Mouse (Mus musculus): ENCODE measurements around the gene Pi4k2a. TPM values are rescaled to one million over a fixed set of nuclear protein-coding genes. Genes with fewer than 3 reads are reported as not detected.

The Pi4k2a gene
- polyA plus RNA-seq, 2 experiments: 8.6 to 9.1 TPM

DNA sequence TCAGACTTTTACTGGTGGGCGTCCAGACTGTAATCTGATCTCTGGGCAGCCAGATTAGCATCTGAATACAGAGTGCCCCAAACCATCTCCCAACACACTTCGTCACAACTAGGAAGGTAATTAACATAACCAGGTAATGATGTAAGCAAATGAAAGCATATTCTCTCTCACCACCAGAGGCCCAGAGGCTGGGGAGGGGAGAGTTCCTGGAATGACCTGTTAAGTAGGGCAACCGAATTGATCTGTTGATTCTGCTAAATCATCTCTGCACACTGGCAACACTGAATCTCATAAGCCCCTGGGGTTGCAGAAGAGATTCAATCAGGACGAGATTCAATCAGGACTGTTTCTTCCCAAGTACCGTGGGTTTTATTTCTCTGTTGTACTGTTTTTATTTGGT lies 45.9 kb downstream of the Pi4k2a start:
- H3K9ac ChIP-seq (replicated peaks): no peak overlapping the region
- H3K4me1 ChIP-seq (replicated peaks; ENCODE audit: control insufficient read depth in 2 of 2, insufficient read depth in 2 of 2, low read length in 1 of 2): peaks cover 3 to 22% of the 10 kb centered on the region in 2 experiments
- H3K27ac ChIP-seq: no peak overlapping the region
- H3K4me2 ChIP-seq (ENCODE audit: low read depth): no peak overlapping the region
- DNase-seq (ENCODE audit: low read depth in 3 of 3, low spot score in 3 of 3): no peak
- no peaks in the 10 kb centered on the region for H3K9me3 ChIP-seq (ENCODE audit: control insufficient read depth, low read length)
- no peak for TF ChIP-seq EP300 (IDR thresholded peaks at IDR 0.05; ENCODE audit: low read depth)
- no peak for TF ChIP-seq CTCF (IDR thresholded peaks at IDR 0.05; ENCODE audit: low read depth)
- H3K27me3 ChIP-seq (ENCODE audit: control insufficient read depth, insufficient read depth, low read length): no peaks in the 10 kb centered on the region
- no peak for ATAC-seq (ENCODE audit: insufficient read depth)
- no peaks in the 10 kb centered on the region for H3K36me3 ChIP-seq (replicated peaks; ENCODE audit: control insufficient read depth, insufficient read depth, low read depth)
- no peak overlapping the region for H3K4me3 ChIP-seq (ENCODE audit: insufficient read depth in 1 of 2, low read depth in 2 of 2, low read length in 2 of 2)
- 49% methylated on average over 5 of the region's 5 CpGs for WGBS (ENCODE audit: insufficient replicate concordance)

- H3K36me3 ChIP-seq (replicated peaks; ENCODE audit: control insufficient read depth, insufficient read depth, low read depth): no peaks in the 10 kb centered on the region
- TF ChIP-seq EP300 (IDR thresholded peaks at IDR 0.05; ENCODE audit: low read depth) (no peak), CTCF (IDR thresholded peaks at IDR 0.05; ENCODE audit: low read depth) (no peak)
- no peaks in the 10 kb centered on the region for H3K9me3 ChIP-seq (ENCODE audit: control insufficient read depth, low read length)
- H3K4me1 ChIP-seq (replicated peaks; ENCODE audit: control insufficient read depth in 2 of 2, insufficient read depth in 2 of 2, low read length in 1 of 2): peaks cover 3 to 22% of the 10 kb centered on the region in 2 experiments
- DNase-seq (ENCODE audit: low read depth in 3 of 3, low spot score in 3 of 3) (no peak), ATAC-seq (ENCODE audit: insufficient read depth) (no peak)
- no peak overlapping the region for H3K4me2 ChIP-seq (ENCODE audit: low read depth)
- H3K27ac ChIP-seq: no peak overlapping the region
- WGBS (ENCODE audit: insufficient replicate concordance): 66% methylated on average over 4 of the region's 4 CpGs
- H3K27me3 ChIP-seq (ENCODE audit: control insufficient read depth, insufficient read depth, low read length): no peaks in the 10 kb centered on the region
- H3K9ac ChIP-seq (replicated peaks): no peak overlapping the region
- H3K4me3 ChIP-seq (ENCODE audit: insufficient read depth in 1 of 2, low read depth in 2 of 2, low read length in 2 of 2): no peak overlapping the region
Observed at GRCm38 (mm10) chr19:42137167-42137672, 47.0 kb downstream of the Pi4k2a start.

GRCm38 (mm10) chr19:42138517-42139285 lies 48.4 kb downstream of the Pi4k2a start:
- Histone ChIP-seq H3K4me1 (replicated peaks; ENCODE audit: control insufficient read depth in 2 of 2, insufficient read depth in 2 of 2, low read length in 1 of 2) (peaks cover 3 to 22% of the 10 kb centered on the region in 2 experiments), H3K9ac (replicated peaks) (no peak overlapping the region), H3K27me3 (ENCODE audit: control insufficient read depth, insufficient read depth, low read length) (no peaks in the 10 kb centered on the region), H3K27ac (no peak overlapping the region), H3K9me3 (ENCODE audit: control insufficient read depth, low read length) (no peaks in the 10 kb centered on the region), H3K4me2 (ENCODE audit: low read depth) (no peak overlapping the region), H3K4me3 (ENCODE audit: insufficient read depth in 1 of 2, low read depth in 2 of 2, low read length in 2 of 2) (no peak overlapping the region), H3K36me3 (replicated peaks; ENCODE audit: control insufficient read depth, insufficient read depth, low read depth) (no peaks in the 10 kb centered on the region)
- WGBS (ENCODE audit: insufficient replicate concordance): 66% methylated on average over 15 of the region's 15 CpGs
- TF ChIP-seq CTCF (IDR thresholded peaks at IDR 0.05; ENCODE audit: low read depth) (no peak), EP300 (IDR thresholded peaks at IDR 0.05; ENCODE audit: low read depth) (no peak)
- ATAC-seq (ENCODE audit: insufficient read depth) (no peak), DNase-seq (ENCODE audit: low read depth in 3 of 3, low spot score in 3 of 3) (no peak)

DNA sequence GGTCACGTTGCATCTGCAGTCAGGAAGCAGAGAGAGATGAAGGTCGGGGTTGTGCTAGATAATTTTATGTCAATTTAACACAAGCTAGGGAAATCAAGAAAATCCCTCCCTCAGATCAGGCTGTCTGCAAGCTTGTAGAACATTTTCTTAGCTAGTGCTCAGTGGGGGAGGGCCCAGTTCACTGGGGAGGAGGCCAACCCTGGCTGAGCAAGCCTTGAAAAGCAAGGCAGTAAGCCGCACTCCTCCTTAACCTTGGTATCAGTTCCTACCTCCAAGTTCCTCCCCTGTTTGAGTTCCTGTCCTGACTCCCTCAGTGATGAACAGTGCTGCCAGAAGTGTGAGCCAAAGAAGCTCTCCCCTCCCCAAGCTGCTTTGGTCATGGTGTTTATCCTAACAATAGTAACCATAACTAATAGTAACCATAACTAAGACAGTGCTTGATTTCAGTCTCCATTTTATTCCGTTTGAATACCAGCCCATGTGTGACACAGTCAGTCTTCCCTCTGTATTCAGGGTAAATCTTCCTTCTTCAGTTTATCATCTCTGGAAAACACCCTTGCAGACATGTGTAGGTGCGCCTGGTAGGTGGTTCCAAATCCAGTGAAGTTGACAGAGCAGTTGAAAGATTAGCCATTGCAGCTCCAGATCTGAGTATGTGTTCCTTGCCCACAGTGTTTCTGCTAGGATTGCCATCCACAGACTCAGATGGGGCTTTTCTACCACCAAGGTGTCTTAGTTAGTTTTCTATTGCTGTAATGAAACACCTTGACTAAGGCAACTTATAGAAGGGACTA lies 49.7 kb downstream of the Pi4k2a start:
- 43% methylated on average over 5 of the region's 5 CpGs for WGBS (ENCODE audit: insufficient replicate concordance)
- Histone ChIP-seq H3K4me2 (ENCODE audit: low read depth) (no peak overlapping the region), H3K4me3 (ENCODE audit: insufficient read depth in 1 of 2, low read depth in 2 of 2, low read length in 2 of 2) (no peak overlapping the region), H3K9me3 (ENCODE audit: control insufficient read depth, low read length) (no peaks in the 10 kb centered on the region), H3K27ac (no peak overlapping the region), H3K9ac (replicated peaks) (no peak overlapping the region), H3K36me3 (replicated peaks; ENCODE audit: control insufficient read depth, insufficient read depth, low read depth) (no peaks in the 10 kb centered on the region), H3K4me1 (replicated peaks; ENCODE audit: control insufficient read depth in 2 of 2, insufficient read depth in 2 of 2, low read length in 1 of 2) (peaks cover 0 to 13% of the 10 kb centered on the region in 2 experiments; a peak in 3 of 4 replicates), H3K27me3 (ENCODE audit: control insufficient read depth, insufficient read depth, low read length) (no peaks in the 10 kb centered on the region)
- no peak for ATAC-seq (ENCODE audit: insufficient read depth)
- no peak for DNase-seq (ENCODE audit: low read depth in 3 of 3, low spot score in 3 of 3)
- TF ChIP-seq EP300 (IDR thresholded peaks at IDR 0.05; ENCODE audit: low read depth): no peak
- TF ChIP-seq CTCF (IDR thresholded peaks at IDR 0.05; ENCODE audit: low read depth): no peak

- H3K9me3 ChIP-seq (ENCODE audit: control insufficient read depth, low read length): no peaks in the 10 kb centered on the region
- H3K36me3 ChIP-seq (replicated peaks; ENCODE audit: control insufficient read depth, insufficient read depth, low read depth): no peaks in the 10 kb centered on the region
- no peak overlapping the region for H3K9ac ChIP-seq (replicated peaks)
- H3K4me3 ChIP-seq (ENCODE audit: insufficient read depth in 1 of 2, low read depth in 2 of 2, low read length in 2 of 2): no peak overlapping the region
- ATAC-seq (ENCODE audit: insufficient read depth) (no peak), DNase-seq (ENCODE audit: low read depth in 3 of 3, low spot score in 3 of 3) (no peak)
- H3K27ac ChIP-seq: no peak overlapping the region
- H3K4me1 ChIP-seq (replicated peaks; ENCODE audit: control insufficient read depth in 2 of 2, insufficient read depth in 2 of 2, low read length in 1 of 2): peaks cover 3 to 7% of the 10 kb centered on the region in 2 experiments; a peak in 3 of 4 replicates
- H3K4me2 ChIP-seq (ENCODE audit: low read depth): no peak overlapping the region
- 51% methylated on average over 3 of the region's 3 CpGs for WGBS (ENCODE audit: insufficient replicate concordance)
- peaks cover 6% of the 10 kb centered on the region for H3K27me3 ChIP-seq (ENCODE audit: control insufficient read depth, insufficient read depth, low read length)
- TF ChIP-seq EP300 (IDR thresholded peaks at IDR 0.05; ENCODE audit: low read depth): no peak
- no peak for TF ChIP-seq CTCF (IDR thresholded peaks at IDR 0.05; ENCODE audit: low read depth)
Observed at GRCm38 (mm10) chr19:42141998-42142397, 51.7 kb downstream of the Pi4k2a start.
